Mouse (Mus musculus) CH12.LX (cell line): ENCODE data around the gene Zscan10. TPM values are rescaled to one million over a fixed set of nuclear protein-coding genes. Genes with fewer than 3 reads are reported as not detected.

Source experiments
- DNase-seq: peaks from one replicate; pipeline ENCODE4 v3.0.0-alpha.2; 2013; ENCODE audit errors: extremely low read depth
- H3K27ac ChIP-seq: 2 replicates; pipeline ENCODE4 v1.5.1; 2012; ENCODE audit warnings: low read depth, mild to moderate bottlenecking, control low read depth, moderate library complexity; ENCODE audit not compliant: insufficient read depth
- H3K27me3 ChIP-seq: replicated peaks from 2 replicates; pipeline ENCODE3; 2012; ENCODE audit warnings: inconsistent platforms
- H3K36me3 ChIP-seq, 2 experiments: replicated peaks in 1 of 2; 2 replicates each; pipeline versions ENCODE3 to v1.6.1; 2012; ENCODE audit warnings: inconsistent platforms in 1 of 2, low read length in 1 of 2, mild to moderate bottlenecking in 1 of 2, mixed read lengths in 1 of 2, moderate library complexity in 1 of 2; ENCODE audit not compliant: control insufficient read depth in 1 of 2, insufficient read depth in 1 of 2
- H3K4me1 ChIP-seq, 2 experiments: 2 replicates each; pipeline ENCODE4 v1.6.1; 2012; ENCODE audit warnings: inconsistent platforms in 1 of 2, moderate library complexity in 1 of 2; ENCODE audit not compliant: insufficient read depth in 2 of 2, control insufficient read depth in 1 of 2
- H3K4me2 ChIP-seq: 2 replicates; pipeline ENCODE4 v1.6.1; 2012; ENCODE audit warnings: low read depth, mild to moderate bottlenecking, control low read depth; ENCODE audit not compliant: poor library complexity, insufficient read depth, severe bottlenecking
- H3K4me3 ChIP-seq, 3 experiments: fragments of 150-350 bp in 1 of 3; sonication (generic) in 1 of 3; replicated peaks in 1 of 3; 2 replicates each; pipeline versions ENCODE3 to v1.5.1; 2011 to 2012; ENCODE audit warnings: low read depth in 2 of 3, low read length in 2 of 3, mild to moderate bottlenecking in 2 of 3, moderate library complexity in 2 of 3, control low read depth in 1 of 3, improper control_type of control experiment in 1 of 3, inconsistent platforms in 1 of 3, mixed read lengths in 1 of 3; ENCODE audit not compliant: poor library complexity in 1 of 3
- H3K79me2 ChIP-seq: replicated peaks from 2 replicates; pipeline ENCODE4 v1.6.1; 2012; ENCODE audit warnings: mild to moderate bottlenecking, moderate library complexity; ENCODE audit not compliant: control insufficient read depth, poor library complexity, insufficient read depth, severe bottlenecking; ENCODE audit errors: extremely low read depth
- H3K9ac ChIP-seq: 2 replicates; pipeline ENCODE4 v1.6.1; 2012; ENCODE audit warnings: low read depth, mild to moderate bottlenecking, control low read depth, moderate library complexity; ENCODE audit not compliant: insufficient read depth
- H3K9me3 ChIP-seq: replicated peaks from 2 replicates; pipeline ENCODE3; 2012; ENCODE audit warnings: low read length, inconsistent platforms, mixed read lengths
- CHD1 ChIP-seq: IDR thresholded peaks from 2 replicates; pipeline ENCODE4 v1.6.1; 2012; ENCODE audit warnings: low read depth, low read length, improper control_type of control experiment, inconsistent platforms
- CHD2 ChIP-seq: IDR thresholded peaks from 2 replicates; pipeline ENCODE4 v1.6.1; 2011; ENCODE audit warnings: low read length, improper control_type of control experiment
- CTCF ChIP-seq, 2 experiments: IDR thresholded peaks in 1 of 2; conservative IDR thresholded peaks in 1 of 2; 2 replicates each; pipeline ENCODE4 v1.5.1; 2011 to 2012; ENCODE audit warnings: low read depth in 2 of 2, low read length in 2 of 2, improper control_type of control experiment in 1 of 2, inconsistent platforms in 1 of 2, mild to moderate bottlenecking in 1 of 2, moderate library complexity in 1 of 2
- EP300 ChIP-seq: IDR thresholded peaks from 2 replicates; pipeline ENCODE4 v1.6.1; 2011; ENCODE audit warnings: low read length, improper control_type of control experiment
- ETS1 ChIP-seq: conservative IDR thresholded peaks from 2 replicates; pipeline ENCODE4 v1.6.1; 2012; ENCODE audit warnings: low read depth, mild to moderate bottlenecking, inconsistent platforms, low read length, improper control_type of control experiment, moderate library complexity
- GABPA ChIP-seq: IDR thresholded peaks from 2 replicates; pipeline ENCODE4 v1.6.1; 2012; ENCODE audit warnings: low read depth, low read length, improper control_type of control experiment, inconsistent platforms; ENCODE audit not compliant: insufficient replicate concordance
- HCFC1 ChIP-seq: IDR thresholded peaks from 2 replicates; pipeline ENCODE4 v1.6.1; 2012; ENCODE audit warnings: low read depth, mild to moderate bottlenecking, inconsistent platforms, low read length, improper control_type of control experiment
- MAX ChIP-seq: IDR thresholded peaks from 2 replicates; pipeline ENCODE4 v1.6.1; 2011; ENCODE audit warnings: low read length, improper control_type of control experiment
- PAX5 ChIP-seq: IDR thresholded peaks from 2 replicates; pipeline ENCODE4 v1.6.1; 2012; ENCODE audit warnings: low read length, inconsistent platforms, mixed read lengths
- RAD21 ChIP-seq: IDR thresholded peaks from 2 replicates; pipeline ENCODE4 v1.6.1; 2011; ENCODE audit warnings: low read depth, mild to moderate bottlenecking, low read length, improper control_type of control experiment, moderate library complexity
- SMC3 ChIP-seq: IDR thresholded peaks from 2 replicates; pipeline ENCODE4 v1.6.1; 2011; ENCODE audit warnings: low read depth, low read length, improper control_type of control experiment
- UBTF ChIP-seq: IDR thresholded peaks from 2 replicates; pipeline ENCODE4 v1.6.1; 2012; ENCODE audit warnings: low read depth, mild to moderate bottlenecking, inconsistent platforms, low read length, improper control_type of control experiment, moderate library complexity
- ZMIZ1 ChIP-seq: IDR thresholded peaks from 2 replicates; pipeline ENCODE4 v1.6.1; 2012; ENCODE audit warnings: low read depth, mild to moderate bottlenecking, inconsistent platforms, low read length, improper control_type of control experiment
- ZNF384 ChIP-seq: IDR thresholded peaks from 2 replicates; pipeline ENCODE4 v1.6.1; 2012; ENCODE audit warnings: low read depth, low read length, improper control_type of control experiment, inconsistent platforms
- dilution Hi-C: fragments of 300-500 bp; cut with MboI; formaldehyde crosslinking; loops from 2 replicates; pipeline ENCODE4 v1.14.3; 2020; ENCODE audit warnings: low sequenced_read_pairs; ENCODE audit not compliant: extremely low pct_unique_long_range_greater_than_20kb, extremely low pct_ligation_motif_present
- in situ Hi-C: fragments of 300-500 bp; cut with MboI; formaldehyde crosslinking; loops from 3 replicates; pipeline ENCODE4 v1.14.3; 2019; ENCODE audit warnings: low sequenced_read_pairs, low pct_ligation_motif_present, low pct_unique_long_range_greater_than_20kb, mixed read lengths
- polyA plus RNA-seq: library from polyadenylated mRNA; unstranded; fragments of >175 nt; gene quantifications from 2 replicates; pipeline ENCODE4 v1.2.1, GENCODE M21; 2012; ENCODE audit warnings: low read depth; ENCODE audit not compliant: insufficient read length
- total RNA-seq, 2 experiments: library from RNA; depleted of rRNA; stranded (reverse); fragments of 300-350 nt in 1 of 2; fragments of >200 nt in 1 of 2; gene quantifications; 2 replicates each; pipeline ENCODE4 v1.2.3; 2012 to 2014

Zscan10 gene
- total and polyA plus RNA-seq, 3 experiments, result not detected

GRCm38 (mm10) chr17:23554321-23554720 lies 46.3 kb upstream of the Zscan10 start:
- in situ Hi-C loops (loop anchor here (10.0 kb wide), 1 partner anchor 370 kb away; no protein-coding TSS in a partner anchor), dilution Hi-C loops (no loop called here)
- H3K4me3 ChIP-seq, result no peak overlapping the region
- no peaks in the 10 kb centered on the region for H3K9me3 ChIP-seq
- H3K4me1 ChIP-seq, result peaks cover 0 to 19% of the 10 kb centered on the region in 2 experiments; a peak in 3 of 4 replicates
- no peaks in the 10 kb centered on the region for H3K79me2 ChIP-seq
- no peak overlapping the region for H3K4me2 ChIP-seq
- H3K27me3 ChIP-seq, result no peaks in the 10 kb centered on the region
- H3K36me3 ChIP-seq, result peaks cover 28 to 55% of the 10 kb centered on the region in 2 experiments
- H3K27ac ChIP-seq, result no peak overlapping the region
- no peak for DNase-seq
- H3K9ac ChIP-seq, result no peak overlapping the region
- TF ChIP-seq MAX, result no peak
- TF ChIP-seq CHD2, result no peak
- no peak for TF ChIP-seq RAD21
- TF ChIP-seq HCFC1, result no peak
- no peak for TF ChIP-seq ETS1
- no peak for TF ChIP-seq UBTF
- no peak for TF ChIP-seq ZMIZ1
- TF ChIP-seq ZNF384, result no peak
- TF ChIP-seq EP300, result no peak
- no peak for TF ChIP-seq PAX5
- no peak for TF ChIP-seq CTCF (conservative IDR thresholded peaks at IDR 0.05 in 1 of 2, IDR thresholded peaks at IDR 0.05 in 1 of 2; ENCODE audit: low read depth in 2 of 2, low read length in 2 of 2)
- no peak for TF ChIP-seq GABPA

GRCm38 (mm10) chr17:23555243-23555916 lies 45.3 kb upstream of the Zscan10 start:
- dilution Hi-C loops (no loop called here), in situ Hi-C loops (loop anchor here (10.0 kb wide), 1 partner anchor 371 kb away; no protein-coding TSS in a partner anchor)
- H3K79me2 ChIP-seq, result no peaks in the 10 kb centered on the region
- H3K4me1 ChIP-seq, result peaks cover 0 to 19% of the 10 kb centered on the region in 2 experiments; a peak in 3 of 4 replicates
- H3K9me3 ChIP-seq, result no peaks in the 10 kb centered on the region
- no peak overlapping the region for H3K4me2 ChIP-seq
- no peak for DNase-seq
- H3K9ac ChIP-seq, result no peak overlapping the region
- peaks cover 35 to 63% of the 10 kb centered on the region in 2 experiments for H3K36me3 ChIP-seq
- TF ChIP-seq CHD1, result no peak
- TF ChIP-seq SMC3, result no peak
- H3K27ac ChIP-seq, result no peak overlapping the region
- H3K4me3 ChIP-seq, result no peak overlapping the region
- no peaks in the 10 kb centered on the region for H3K27me3 ChIP-seq
